Mouse (Mus musculus) spleen, adult 2 months (tissue): Measurements from ENCODE around the gene Metrnl. TPM values are rescaled to one million over a fixed set of nuclear protein-coding genes. Genes with fewer than 3 reads are reported as not detected.
A peak's percentile ranks its signal among the peaks of the same experiment; 100 is the strongest.

Experiments
- DNase-seq, 2 experiments: peaks; one replicate each; pipeline versions ENCODE4 v3.0.0 to v3.0.0-alpha.2; 2012 to 2021; ENCODE audit warnings: low spot score in 2 of 2, low read depth in 1 of 2
- H3K27ac ChIP-seq: fragments of 200-500 bp; 2 replicates; pipeline ENCODE4 v1.5.1; 2012; ENCODE audit warnings: low read length, inconsistent platforms; ENCODE audit not compliant: insufficient read depth
- H3K27me3 ChIP-seq: fragments of 200-500 bp; 2 replicates; pipeline ENCODE4 v1.6.1; 2012; ENCODE audit warnings: mild to moderate bottlenecking, moderate library complexity, low read length, inconsistent platforms; ENCODE audit not compliant: control insufficient read depth, insufficient read depth
- H3K36me3 ChIP-seq: fragments of 200-500 bp; 2 replicates; pipeline ENCODE4 v1.6.1; 2012; ENCODE audit warnings: mild to moderate bottlenecking, low read length, inconsistent platforms; ENCODE audit not compliant: control insufficient read depth, insufficient read depth
- H3K4me1 ChIP-seq: fragments of 200-500 bp; 2 replicates; pipeline ENCODE4 v1.6.1; 2011; ENCODE audit warnings: inconsistent platforms; ENCODE audit not compliant: control insufficient read depth, insufficient read depth, insufficient read length
- H3K4me3 ChIP-seq: fragments of 200-500 bp; 2 replicates; pipeline ENCODE4 v1.5.1; 2011; ENCODE audit warnings: mild to moderate bottlenecking, inconsistent platforms; ENCODE audit not compliant: insufficient read depth, insufficient read length; ENCODE audit errors: extremely low read depth
- CTCF ChIP-seq: fragments of 200-500 bp; IDR thresholded peaks from 2 replicates; pipeline ENCODE4 v1.5.1; 2011; ENCODE audit warnings: mild to moderate bottlenecking, inconsistent platforms; ENCODE audit not compliant: insufficient read depth, insufficient read length, insufficient replicate concordance; ENCODE audit errors: extremely low read depth
- POLR2A ChIP-seq: fragments of 200-500 bp; IDR thresholded peaks from 2 replicates; pipeline ENCODE4 v1.6.1; 2011; ENCODE audit warnings: low read depth, low read length, inconsistent platforms
- WGBS: fragments of 180-500 bp; shearing (Covaris S2); methylation state at CpG from one replicate; pipeline ENCODE4 v1.1.7; 2018; 5-methylcytosine and 5-hydroxymethylcytosine counted together
- polyA plus RNA-seq: library from polyadenylated mRNA; depleted of rRNA; stranded (reverse); fragments of >200 nt; gene quantifications from 2 replicates; pipeline ENCODE4 v1.2.3, GENCODE M21; 2012

The Metrnl gene
- polyA plus RNA-seq, 1 experiment = 13.3 TPM

- no peaks in the 10 kb centered on the region for H3K27me3 ChIP-seq
- no peak overlapping the region for H3K4me3 ChIP-seq
- 33% methylated on average over 4 of the region's 4 CpGs for WGBS
- no peak overlapping the region for H3K27ac ChIP-seq
- H3K36me3 ChIP-seq = no peaks in the 10 kb centered on the region
- DNase-seq = no peak
- H3K4me1 ChIP-seq = no peaks in the 10 kb centered on the region; the same call in 1 of the 2 replicates
- TF ChIP-seq CTCF = no peak
- no peak for TF ChIP-seq POLR2A
These were observed 4.1 kb upstream of the Metrnl start for GRCm38 (mm10) chr11:121697271-121697670.

DNA sequence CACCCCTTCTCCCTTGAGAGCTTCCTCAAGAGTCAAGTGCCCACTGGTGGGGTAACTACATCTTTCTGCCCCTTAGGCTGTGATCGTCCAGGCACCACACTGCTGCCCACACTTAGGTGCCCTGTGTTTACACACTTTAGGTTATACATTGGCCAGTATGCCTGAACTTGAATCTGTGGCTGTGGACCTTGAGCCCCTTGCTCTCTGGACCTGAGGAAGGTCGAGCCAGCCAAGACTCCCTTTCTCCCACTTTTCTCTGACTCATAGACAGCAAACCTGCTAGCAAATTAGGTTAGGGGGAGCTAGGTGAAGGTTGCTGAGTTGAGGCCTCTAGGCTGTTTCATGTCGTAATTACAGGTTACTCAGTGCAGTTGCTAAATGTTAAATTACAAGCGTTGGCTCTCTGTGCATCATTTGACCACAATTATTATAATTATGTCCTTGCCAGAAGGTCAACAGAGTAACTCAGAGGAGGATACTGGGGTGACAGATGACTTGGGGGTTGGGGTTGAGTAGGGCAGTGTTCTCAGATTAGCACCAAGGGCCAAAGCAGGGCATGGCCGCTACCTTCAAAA, 2.9 kb upstream of the Metrnl start:
- DNase-seq = no peak
- Histone ChIP-seq H3K36me3 (no peaks in the 10 kb centered on the region), H3K27ac (no peak overlapping the region), H3K27me3 (peaks cover 2% of the 10 kb centered on the region; the same call in 1 of the 2 replicates), H3K4me3 (no peak overlapping the region), H3K4me1 (peaks cover 6% of the 10 kb centered on the region)
- 86% methylated on average over 5 of the region's 5 CpGs for WGBS
- no peak for TF ChIP-seq POLR2A

DNA sequence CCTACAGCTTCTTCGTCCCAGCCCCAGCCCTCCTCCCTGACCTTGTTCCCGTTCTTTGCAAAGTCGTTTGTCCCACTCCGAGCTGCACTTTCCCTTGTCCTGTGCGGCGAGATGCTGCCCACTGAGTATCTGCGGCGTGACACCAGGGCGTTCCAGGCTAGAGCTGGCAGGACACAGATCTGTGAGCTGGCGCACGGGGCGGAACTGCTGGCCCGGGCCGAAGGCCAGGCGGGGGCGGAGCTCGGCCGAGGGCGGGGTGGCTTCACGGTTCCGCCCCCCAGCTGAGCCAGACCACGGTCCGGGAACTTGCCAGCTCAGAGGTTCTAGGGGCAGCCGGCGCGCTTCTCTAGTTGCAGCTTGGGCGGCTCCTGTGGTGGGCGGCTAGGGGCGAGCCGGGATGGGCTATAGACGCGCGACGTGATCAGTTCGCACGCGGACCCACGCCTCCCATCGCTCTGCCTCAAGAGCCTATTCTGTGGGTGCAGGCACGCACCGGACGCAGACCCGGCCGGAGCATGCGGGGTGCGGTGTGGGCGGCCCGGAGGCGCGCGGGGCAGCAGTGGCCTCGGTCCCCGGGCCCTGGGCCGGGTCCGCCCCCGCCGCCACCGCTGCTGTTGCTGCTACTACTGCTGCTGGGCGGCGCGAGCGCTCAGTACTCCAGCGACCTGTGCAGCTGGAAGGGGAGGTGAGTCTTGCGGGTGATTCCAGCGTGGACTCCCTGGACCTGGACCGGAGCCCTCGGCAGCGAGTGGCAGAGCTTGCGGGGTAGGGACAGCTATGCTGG, 959 bp downstream of the Metrnl start:
- peaks cover 11% of the 10 kb centered on the region for H3K4me1 ChIP-seq
- no peaks in the 10 kb centered on the region for H3K36me3 ChIP-seq
- peak overlapping the region; percentile 63 for H3K27ac ChIP-seq
- peaks cover 3% of the 10 kb centered on the region; the same call in 1 of the 2 replicates for H3K27me3 ChIP-seq
- 2% methylated on average over 69 of the region's 69 CpGs for WGBS
- DNase-seq = peak in 1 of 2 experiments; percentile 77
- TF ChIP-seq POLR2A (peak; percentile 1), CTCF (no peak)
- peak overlapping the region; percentile 70 for H3K4me3 ChIP-seq

- 1% methylated on average over 40 of the region's 40 CpGs for WGBS
- peak overlapping the region; percentile 70 for H3K4me3 ChIP-seq
These were observed 1.7 kb downstream of the Metrnl start for GRCm38 (mm10) chr11:121702895-121703618.

DNA sequence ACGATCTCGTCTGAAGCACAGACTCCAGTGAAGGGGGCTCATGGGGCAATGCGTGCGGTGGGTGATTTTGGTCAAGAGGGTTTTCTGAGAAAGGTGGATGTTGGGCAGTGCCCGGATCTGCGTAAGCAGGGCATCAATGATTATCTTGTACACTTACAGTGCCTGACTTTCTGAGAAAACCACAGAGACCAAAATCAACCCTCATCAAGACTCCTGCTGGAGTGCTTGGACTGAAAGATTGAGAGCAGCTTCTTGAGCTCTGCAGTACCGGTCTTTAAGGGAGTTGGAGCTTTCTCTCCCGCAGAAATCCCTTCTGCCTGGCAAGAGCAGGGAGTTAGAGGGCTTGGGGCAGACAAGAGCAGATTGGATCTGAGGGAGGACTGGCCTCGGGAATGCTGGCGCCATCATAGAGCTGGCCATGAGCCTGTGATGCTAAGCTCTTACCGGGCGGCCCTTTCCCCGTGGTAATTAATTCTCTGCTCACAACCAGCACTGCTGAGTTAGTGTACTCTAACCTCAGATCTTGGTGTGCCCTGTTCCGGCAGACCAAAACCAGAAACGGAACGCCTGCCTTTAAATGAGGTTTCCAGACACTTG, 2.4 kb downstream of the Metrnl start:
- H3K4me3 ChIP-seq = peak overlapping the region; percentile 70; the same call in 1 of the 2 replicates
- 0 out of 2 replicates have a peak overlapping the region, but pooled peaks have one; percentile 20 for H3K27ac ChIP-seq
- DNase-seq = no peak
- peaks cover 11% of the 10 kb centered on the region for H3K4me1 ChIP-seq
- TF ChIP-seq POLR2A (no peak), CTCF (no peak)
- WGBS = 25% methylated on average over 16 of the region's 16 CpGs
- peaks cover 3% of the 10 kb centered on the region; the same call in 1 of the 2 replicates for H3K27me3 ChIP-seq
- no peaks in the 10 kb centered on the region for H3K36me3 ChIP-seq

More at GRCm38 (mm10) chr11:121702895-121703618, 1.7 kb downstream of the Metrnl start:
- peak; percentile 37 to 41 for DNase-seq
- H3K4me1 ChIP-seq = peaks cover 11% of the 10 kb centered on the region
- peak overlapping the region; percentile 63; the same call in 1 of the 2 replicates for H3K27ac ChIP-seq
- no peaks in the 10 kb centered on the region for H3K36me3 ChIP-seq
- TF ChIP-seq CTCF (no peak), POLR2A (no peak)
- H3K27me3 ChIP-seq = peaks cover 3% of the 10 kb centered on the region; the same call in 1 of the 2 replicates

- 4% methylated on average over 7 of the region's 7 CpGs for WGBS
- TF ChIP-seq CTCF = no peak
- TF ChIP-seq POLR2A = no peak
- Histone ChIP-seq H3K4me1 (peaks cover 11% of the 10 kb centered on the region), H3K36me3 (no peaks in the 10 kb centered on the region), H3K27me3 (peaks cover 3% of the 10 kb centered on the region; the same call in 1 of the 2 replicates), H3K4me3 (no peak overlapping the region), H3K27ac (no peak overlapping the region)
- peak; percentile 33 to 67 for DNase-seq
These were observed 5.2 kb downstream of the Metrnl start for GRCm38 (mm10) chr11:121706521-121707005.
